Comparison of ENCODE assay signal across 27 mouse cellular contexts in the genomic region with DNA sequence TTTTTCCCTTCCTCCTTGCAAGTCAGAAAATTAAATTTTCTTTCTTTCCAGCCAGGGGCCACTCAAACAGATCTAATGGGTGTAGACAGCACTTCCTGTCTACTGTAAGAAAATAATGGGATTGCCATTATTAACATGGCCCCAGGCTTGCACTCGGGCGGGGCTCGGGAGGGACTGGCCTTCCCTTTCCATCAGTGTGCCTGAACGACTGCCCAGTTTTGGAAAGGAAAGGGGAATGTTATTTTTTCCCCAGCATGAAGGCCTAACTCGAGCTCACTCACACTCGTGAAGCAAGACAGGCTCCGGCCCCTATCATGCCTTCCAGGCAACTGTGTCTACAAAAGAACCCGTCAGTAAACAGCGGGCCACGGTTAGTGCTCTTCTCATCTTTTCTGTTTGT. TPM values are rescaled to one million over a fixed set of nuclear protein-coding genes. Genes with fewer than 3 reads are reported as not detected.
DNase-seq lines count a peak whose midpoint lies in the region; ATAC-seq and TF ChIP-seq lines count a peak whose summit lies in the region.
"Had no signal": no experiment of that assay in that cellular context is flagged by ENCODE, and none has a peak within 500 bp of the region (broad histone marks: within the 10 kb centered on the region; RNA-seq: fewer than 3 reads in every experiment).

No protein-coding gene starts in this region.

- TF ChIP-seq CTCF in heart, adult 2 months (IDR thresholded peaks at IDR 0.05), result no peak
- no peak for TF ChIP-seq CTCF in liver, postnatal 0 days (IDR thresholded peaks at IDR 0.05; ENCODE audit: low read depth)
- TF ChIP-seq CTCF in embryonic fibroblast, embryonic 13.5 days (IDR thresholded peaks at IDR 0.05; ENCODE audit: borderline replicate concordance, insufficient read depth, low read length), result no peak
- TF ChIP-seq CTCF in heart, postnatal 0 days (IDR thresholded peaks at IDR 0.05; ENCODE audit: low read depth), result no peak

- H3K9ac ChIP-seq in heart, adult 2 months (ENCODE audit: low read depth, low read length), result no peak overlapping the region
- H3K9ac ChIP-seq in liver, postnatal 0 days (replicated peaks), result no peak overlapping the region
- no peak overlapping the region for H3K9ac ChIP-seq in liver, embryonic 11.5 days (ENCODE audit: low read depth, low read length)
- no peak overlapping the region for H3K9ac ChIP-seq in heart, postnatal 0 days (replicated peaks; ENCODE audit: low read depth, low read length)
- H3K9ac ChIP-seq: embryonic facial prominence, embryonic 15.5 days; forebrain, embryonic 15.5 days; hindbrain, embryonic 15.5 days; limb, embryonic 15.5 days; liver, embryonic 15.5 days; neural tube, embryonic 15.5 days had no signal

- H3K9me3 ChIP-seq in heart, embryonic 10.5 days, result no peaks in the 10 kb centered on the region
- H3K9me3 ChIP-seq in liver, postnatal 0 days (ENCODE audit: low read length), result no peaks in the 10 kb centered on the region
- H3K9me3 ChIP-seq in liver, embryonic 11.5 days (ENCODE audit: control insufficient read depth, low read length), result no peaks in the 10 kb centered on the region
- no peaks in the 10 kb centered on the region for H3K9me3 ChIP-seq in heart, postnatal 0 days (replicated peaks; ENCODE audit: control insufficient read depth, low read length)
- H3K9me3 ChIP-seq: embryonic facial prominence, embryonic 15.5 days; forebrain, embryonic 15.5 days; hindbrain, embryonic 15.5 days; limb, embryonic 15.5 days; liver, embryonic 15.5 days; midbrain, embryonic 10.5 days; neural tube, embryonic 15.5 days had no signal

- H3K36me3 ChIP-seq in heart, adult 2 months (ENCODE audit: control insufficient read depth, insufficient read depth, low read length), result peaks cover 6% of the 10 kb centered on the region
- 0 out of 2 replicates have a peak, but pooled peaks cover 2% of the 10 kb centered on the region for H3K36me3 ChIP-seq in heart, embryonic 10.5 days
- H3K36me3 ChIP-seq in liver, postnatal 0 days (replicated peaks; ENCODE audit: insufficient read depth, low read length), result no peaks in the 10 kb centered on the region
- H3K36me3 ChIP-seq in liver, embryonic 11.5 days (ENCODE audit: control insufficient read depth, insufficient read depth, low read length), result no peaks in the 10 kb centered on the region
- H3K36me3 ChIP-seq in heart, postnatal 0 days (replicated peaks; ENCODE audit: control insufficient read depth, insufficient read depth, low read length), result 0 out of 2 replicates have a peak, but pooled peaks cover 8% of the 10 kb centered on the region
- H3K36me3 ChIP-seq: embryonic facial prominence, embryonic 15.5 days; forebrain, embryonic 15.5 days; hindbrain, embryonic 15.5 days; liver, embryonic 15.5 days; midbrain, embryonic 10.5 days; neural tube, embryonic 15.5 days had no signal

- H3K79me2 ChIP-seq in heart, adult 2 months (replicated peaks; ENCODE audit: control insufficient read depth, insufficient read depth, low read length), result peaks cover 13% of the 10 kb centered on the region

- TF ChIP-seq EP300 in heart, adult 2 months (IDR thresholded peaks at IDR 0.05; ENCODE audit: insufficient read depth, low read depth, low read length), result 0 out of 2 replicates have a peak, but pooled peaks have one; percentile 23
- no peak for TF ChIP-seq EP300 in liver, postnatal 0 days (IDR thresholded peaks at IDR 0.05; ENCODE audit: low read depth)
- no peak for TF ChIP-seq EP300 in heart, postnatal 0 days (IDR thresholded peaks at IDR 0.05; ENCODE audit: low read depth)

- no peak overlapping the region for H3K4me2 ChIP-seq in liver, postnatal 0 days (ENCODE audit: low read depth, low read length)
- no peak overlapping the region for H3K4me2 ChIP-seq in liver, embryonic 11.5 days
- H3K4me2 ChIP-seq in heart, postnatal 0 days (ENCODE audit: low read depth, low read length), result no peak overlapping the region
- H3K4me2 ChIP-seq: embryonic facial prominence, embryonic 15.5 days; forebrain, embryonic 15.5 days; hindbrain, embryonic 15.5 days; limb, embryonic 15.5 days; liver, embryonic 15.5 days; neural tube, embryonic 15.5 days had no signal

- H3K27ac ChIP-seq in heart, adult 2 months, result no peak overlapping the region
- no peak overlapping the region for H3K27ac ChIP-seq in heart, embryonic 10.5 days
- H3K27ac ChIP-seq in liver, postnatal 0 days (ENCODE audit: low read depth), result peak overlapping the region; percentile 48; the same call in 1 of the 2 replicates
- H3K27ac ChIP-seq in liver, embryonic 11.5 days (ENCODE audit: low read depth, low read length), result no peak overlapping the region
- peak overlapping the region; percentile 72 for H3K27ac ChIP-seq in embryonic fibroblast, embryonic 13.5 days (ENCODE audit: insufficient read depth, low read length)
- 0 out of 2 replicates have a peak overlapping the region, but pooled peaks have one; percentile 6 for H3K27ac ChIP-seq in heart, postnatal 0 days (ENCODE audit: low read depth)
- H3K27ac ChIP-seq: embryonic facial prominence, embryonic 15.5 days; forebrain, embryonic 15.5 days; hindbrain, embryonic 15.5 days; liver, embryonic 15.5 days; midbrain, embryonic 10.5 days; neural tube, embryonic 15.5 days; stomach, postnatal 0 days had no signal

- peaks cover 36% of the 10 kb centered on the region for H3K4me1 ChIP-seq in heart, adult 2 months (ENCODE audit: control insufficient read depth, insufficient read depth, low read length)
- peaks cover 51% of the 10 kb centered on the region for H3K4me1 ChIP-seq in heart, embryonic 10.5 days
- peaks cover 49% of the 10 kb centered on the region for H3K4me1 ChIP-seq in liver, postnatal 0 days (ENCODE audit: insufficient read depth)
- H3K4me1 ChIP-seq in liver, embryonic 11.5 days (replicated peaks; ENCODE audit: control insufficient read depth, insufficient read depth, low read length), result peaks cover 21% of the 10 kb centered on the region
- H3K4me1 ChIP-seq in embryonic fibroblast, embryonic 13.5 days (ENCODE audit: control insufficient read depth, insufficient read depth, low read length), result peaks cover 32% of the 10 kb centered on the region
- peaks cover 40% of the 10 kb centered on the region for H3K4me1 ChIP-seq in heart, postnatal 0 days (ENCODE audit: control insufficient read depth, insufficient read depth)
- H3K4me1 ChIP-seq: midbrain, embryonic 10.5 days had no signal

- no peaks in the 10 kb centered on the region for H3K27me3 ChIP-seq in heart, adult 2 months (ENCODE audit: control insufficient read depth, insufficient read depth, low read length)
- H3K27me3 ChIP-seq in heart, embryonic 10.5 days (ENCODE audit: insufficient read depth, poor library complexity, severe bottlenecking), result no peaks in the 10 kb centered on the region
- no peaks in the 10 kb centered on the region for H3K27me3 ChIP-seq in liver, postnatal 0 days (ENCODE audit: insufficient read depth, low read length)
- no peaks in the 10 kb centered on the region for H3K27me3 ChIP-seq in liver, embryonic 11.5 days (replicated peaks; ENCODE audit: control insufficient read depth, insufficient read depth, low read length)
- H3K27me3 ChIP-seq in heart, postnatal 0 days (ENCODE audit: control insufficient read depth, insufficient read depth, low read length), result no peaks in the 10 kb centered on the region
- H3K27me3 ChIP-seq: embryonic facial prominence, embryonic 15.5 days; forebrain, embryonic 15.5 days; hindbrain, embryonic 15.5 days; limb, embryonic 15.5 days; liver, embryonic 15.5 days; neural tube, embryonic 15.5 days had no signal

- DNase-seq in heart, adult 2 months, result peak; percentile 45 to 52
- DNase-seq in heart, embryonic 10.5 days (ENCODE audit: low spot score), result no peak
- no peak for DNase-seq in liver, postnatal 0 days
- DNase-seq in liver, embryonic 11.5 days (ENCODE audit: low spot score), result no peak
- no peak for DNase-seq in heart, postnatal 0 days (ENCODE audit: low spot score)
- no peak for DNase-seq in layer of hippocampus, postnatal 36 days
- DNase-seq: adrenal gland, postnatal 14 days; cerebellum, adult 2 months; cerebellum, postnatal 25 days; embryo, embryonic 11 days; gastrocnemius, postnatal 14 days; kidney, adult 8-10 months; kidney, postnatal 4 days; layer of hippocampus, adult 9-11 months; left cerebral cortex, postnatal 4 days; right cerebral cortex, postnatal 14 days; thymus, adult 2 months had no signal

- ATAC-seq in liver, postnatal 0 days, result no peak
- no peak for ATAC-seq in liver, embryonic 11.5 days (replicated peaks; ENCODE audit: low FRiP score)
- no peak for ATAC-seq in heart, postnatal 0 days (ENCODE audit: insufficient read depth, low read depth)
- ATAC-seq: forebrain, embryonic 15.5 days had no signal

- TF ChIP-seq POLR2A in heart, adult 2 months (IDR thresholded peaks at IDR 0.05; ENCODE audit: insufficient read depth, low read depth, low read length), result no peak
- TF ChIP-seq POLR2A in embryonic fibroblast, embryonic 13.5 days (IDR thresholded peaks at IDR 0.05; ENCODE audit: low read depth, low read length), result no peak

- no peak overlapping the region for H3K4me3 ChIP-seq in heart, adult 2 months
- no peak overlapping the region for H3K4me3 ChIP-seq in heart, embryonic 10.5 days
- H3K4me3 ChIP-seq in liver, postnatal 0 days (ENCODE audit: low read depth, low read length), result no peak overlapping the region
- no peak overlapping the region for H3K4me3 ChIP-seq in liver, embryonic 11.5 days (ENCODE audit: low read depth, low read length)
- H3K4me3 ChIP-seq in embryonic fibroblast, embryonic 13.5 days (ENCODE audit: insufficient read depth, low read length), result no peak overlapping the region
- no peak overlapping the region for H3K4me3 ChIP-seq in heart, postnatal 0 days (ENCODE audit: low read depth, low read length)
- H3K4me3 ChIP-seq: embryonic facial prominence, embryonic 15.5 days; forebrain, embryonic 15.5 days; hindbrain, embryonic 15.5 days; limb, embryonic 15.5 days; liver, embryonic 15.5 days; midbrain, embryonic 10.5 days; neural tube, embryonic 15.5 days had no signal

- intact Hi-C loops in heart, adult 2 months (cut with DNase I), result no loop called here

- WGBS in heart, adult 2 months, result 29% methylated on average over 10 of the region's 10 CpGs
- 63% methylated on average over 10 of the region's 10 CpGs for WGBS in heart, embryonic 10.5 days
- 55% methylated on average over 10 of the region's 10 CpGs for WGBS in liver, postnatal 0 days (ENCODE audit: insufficient replicate concordance)
- WGBS in liver, embryonic 11.5 days, result 78% methylated on average over 10 of the region's 10 CpGs
- 58% methylated on average over 10 of the region's 10 CpGs for WGBS in heart, postnatal 0 days

RNA-seq across cellular contexts. Expression of gene Fndc3b, which starts 16.5 kb away (rescaled TPM):
- total RNA-seq in heart, adult 2 months (2021), result 10 to 100 TPM; 52.1 to 57.4 TPM
- polyA plus RNA-seq in heart, adult 2 months (2012; rRNA removed), result 15.3 and 24.7 TPM in 2 replicates
- 21.9 and 26.0 TPM in 2 replicates for polyA plus RNA-seq in heart, embryonic 10.5 days (2016; fragmentation: Nextera tagmentation; extraction: Ambion mirVana)
- 12.0 and 14.9 TPM in 2 replicates for polyA plus RNA-seq in liver, postnatal 0 days (2015; fragmentation: Nextera tagmentation; extraction: Ambion mirVana)
- 12.1 and 12.3 TPM in 2 replicates for polyA plus RNA-seq in liver, embryonic 11.5 days (2014; fragmentation: Nextera tagmentation; extraction: Ambion mirVana)
- 130 and 144 TPM in 2 replicates for polyA plus RNA-seq in embryonic fibroblast, embryonic 13.5 days (2011; ENCODE audit: insufficient read length, low read depth, missing spikeins)
- total RNA-seq in heart, postnatal 0 days (2014; rRNA removed; ENCODE audit: low replicate concordance), result 44.1 and 57.1 TPM in 2 replicates
- polyA plus RNA-seq in heart, postnatal 0 days (2015; fragmentation: Nextera tagmentation; extraction: Ambion mirVana), result 13.8 and 16.4 TPM in 2 replicates
- 10 to 100 TPM; 21.0 to 22.9 TPM for total RNA-seq in layer of hippocampus, postnatal 36 days (2021)
- total RNA-seq: MEL had no signal

Comparison
In these comparisons a context has a peak if more than half of its experiments do, and no peak if none do; other contexts are left out.
1. DNase-seq: peak in heart, adult 2 months (2 of 2); none in heart, embryonic 10.5 days (single experiment), liver, postnatal 0 days (single experiment), liver, embryonic 11.5 days (single experiment), heart, postnatal 0 days (single experiment) and layer of hippocampus, postnatal 36 days (0 of 2).
2. H3K27ac ChIP-seq: peak in liver, postnatal 0 days (single experiment), embryonic fibroblast, embryonic 13.5 days (single experiment) and heart, postnatal 0 days (single experiment); none in heart, adult 2 months (single experiment), heart, embryonic 10.5 days (single experiment) and liver, embryonic 11.5 days (single experiment).